ENCODE assay signal across 24 mouse cellular contexts in the genomic region with DNA sequence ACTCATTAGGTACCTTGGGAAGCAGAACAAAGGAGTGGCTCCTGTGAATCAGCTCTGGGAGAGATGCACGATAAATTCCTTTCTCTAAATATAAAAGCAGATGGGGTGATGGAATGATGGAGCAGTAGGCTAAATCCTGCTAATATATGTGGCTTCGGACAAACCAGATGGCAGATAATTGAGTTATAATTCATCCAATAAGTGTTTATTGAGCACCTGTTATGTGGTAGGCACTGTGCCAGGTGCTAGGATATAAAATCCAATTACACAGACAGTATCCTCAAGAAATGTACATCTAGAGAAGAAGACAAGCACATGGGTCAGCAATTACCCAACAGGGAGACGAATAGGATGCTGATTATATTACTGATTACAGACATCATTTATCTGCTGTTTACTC.
DNase-seq lines count a peak whose midpoint lies in the region; ATAC-seq and TF ChIP-seq lines count a peak whose summit lies in the region.
"Had no signal": no experiment of that assay in that cellular context is flagged by ENCODE, and none has a peak within 500 bp of the region (broad histone marks: within the 10 kb centered on the region; RNA-seq: fewer than 3 reads in every experiment).

No protein-coding gene starts in this region.

- no peaks in the 10 kb centered on the region for H3K36me3 ChIP-seq in forebrain, postnatal 0 days (ENCODE audit: insufficient read depth)
- H3K36me3 ChIP-seq: forebrain, embryonic 10.5 days; heart, embryonic 12.5 days; heart, embryonic 15.5 days; hindbrain, embryonic 10.5 days had no signal

- no peak overlapping the region for H3K4me3 ChIP-seq in left cerebral cortex, adult 2 months
- H3K4me3 ChIP-seq in forebrain, postnatal 0 days (ENCODE audit: low read depth, low read length) = no peak overlapping the region
- H3K4me3 ChIP-seq: forebrain, embryonic 10.5 days; forebrain, embryonic 13.5 days; gastrocnemius, adult 2 months; heart, embryonic 12.5 days; heart, embryonic 15.5 days; hindbrain, embryonic 10.5 days had no signal

- TF ChIP-seq CTCF in left cerebral cortex, adult 2 months (IDR thresholded peaks at IDR 0.05) = no peak
- no peak for TF ChIP-seq CTCF in forebrain, postnatal 0 days (IDR thresholded peaks at IDR 0.05; ENCODE audit: low read depth)

- no peak overlapping the region for H3K9ac ChIP-seq in forebrain, postnatal 0 days
- H3K9ac ChIP-seq: forebrain, embryonic 13.5 days; heart, embryonic 12.5 days; heart, embryonic 15.5 days; hindbrain, embryonic 14.5 days had no signal

- no peak for ATAC-seq in forebrain, postnatal 0 days
- ATAC-seq: forebrain, embryonic 13.5 days; forebrain, embryonic 16.5 days; intestine, postnatal 0 days; Patski had no signal

- DNase-seq in cerebellum, postnatal 10 days = peak; percentile 38 to 51
- DNase-seq in cerebellum, postnatal 25 days = no peak
- DNase-seq in left cerebral cortex, postnatal 4 days = peak; percentile 10
- DNase-seq in left cerebral cortex, adult 2 months (ENCODE audit: extremely low spot score in 1 of 2, low spot score in 2 of 2) = no peak
- DNase-seq in MN1 (ENCODE audit: low spot score) = peak; percentile 78
- no peak for DNase-seq in forebrain, postnatal 0 days
- DNase-seq: adrenal gland, postnatal 10 days; adrenal gland, postnatal 36 days; cerebellum, adult 18-20 months; cerebellum, adult 9-10 months; gastrocnemius, adult 2 months; gastrocnemius, postnatal 25 days; heart, adult 18-20 months; heart, postnatal 10 days; heart, postnatal 36 days had no signal

- H3K4me2 ChIP-seq in forebrain, postnatal 0 days (ENCODE audit: low read depth) = no peak overlapping the region
- H3K4me2 ChIP-seq: forebrain, embryonic 13.5 days; heart, embryonic 12.5 days; heart, embryonic 15.5 days; hindbrain, embryonic 14.5 days had no signal

- no peaks in the 10 kb centered on the region for H3K9me3 ChIP-seq in forebrain, postnatal 0 days (ENCODE audit: low read length)
- H3K9me3 ChIP-seq: forebrain, embryonic 10.5 days; forebrain, embryonic 13.5 days; heart, embryonic 12.5 days; heart, embryonic 15.5 days; hindbrain, embryonic 10.5 days had no signal

- WGBS in forebrain, postnatal 0 days = 55% methylated on average over 3 of the region's 3 CpGs

- H3K27me3 ChIP-seq in forebrain, postnatal 0 days (ENCODE audit: insufficient read depth, low read length) = no peaks in the 10 kb centered on the region
- H3K27me3 ChIP-seq: forebrain, embryonic 13.5 days; heart, embryonic 12.5 days; heart, embryonic 15.5 days; Patski had no signal

- H3K27ac ChIP-seq in left cerebral cortex, adult 2 months = no peak overlapping the region
- H3K27ac ChIP-seq in forebrain, postnatal 0 days (ENCODE audit: low read depth, low read length) = no peak overlapping the region
- H3K27ac ChIP-seq: forebrain, embryonic 10.5 days; forebrain, embryonic 13.5 days; gastrocnemius, adult 2 months; heart, embryonic 15.5 days; hindbrain, embryonic 10.5 days; hindbrain, embryonic 14.5 days had no signal

- H3K4me1 ChIP-seq in forebrain, postnatal 0 days (ENCODE audit: insufficient read depth) = no peaks in the 10 kb centered on the region
- H3K4me1 ChIP-seq: forebrain, embryonic 10.5 days; forebrain, embryonic 13.5 days; heart, embryonic 12.5 days; heart, embryonic 15.5 days; hindbrain, embryonic 10.5 days had no signal

- intact Hi-C loops in left cerebral cortex, postnatal 4 days (cut with DNase I) = loop anchor here (10.0 kb wide), 1 partner anchor 297 kb away; no protein-coding TSS in a partner anchor
- intact Hi-C loops in left cerebral cortex, adult 2 months (cut with DNase I) = no loop called here

Comparison
In these comparisons a context has a peak if more than half of its experiments do, and no peak if none do; other contexts are left out.
1. DNase-seq: peak in cerebellum, postnatal 10 days (2 of 2), left cerebral cortex, postnatal 4 days (single experiment) and MN1 (single experiment); none in cerebellum, postnatal 25 days (0 of 2), left cerebral cortex, adult 2 months (0 of 2) and forebrain, postnatal 0 days (single experiment).